Mouse (Mus musculus): ENCODE data around the gene Mbnl1.

DNA sequence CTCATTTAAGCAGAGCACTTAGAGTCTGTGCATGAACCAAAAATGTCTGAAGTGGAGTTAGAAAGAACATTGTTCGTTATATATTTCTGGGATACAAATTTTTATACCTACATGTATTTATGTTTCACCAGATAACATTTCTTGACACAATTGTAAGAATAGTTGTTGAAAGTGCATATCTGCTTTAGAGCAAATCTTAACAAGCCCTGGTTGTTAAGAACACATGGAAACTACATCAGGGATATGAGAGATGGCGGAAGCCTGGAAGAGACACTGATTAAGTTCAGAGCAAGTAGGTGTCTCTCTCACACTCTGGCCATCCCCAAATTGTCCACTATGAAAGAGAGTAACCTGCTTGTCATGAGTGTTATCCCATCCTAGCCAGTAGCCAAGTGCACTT lies 2.4 kb downstream of the Mbnl1 start:
- TF ChIP-seq GATA1 (IDR thresholded peaks at IDR 0.05; ENCODE audit: borderline replicate concordance, low read length) (no peak), FLI1 (IDR thresholded peaks at IDR 0.05; ENCODE audit: low read length) (no peak)

Data from megakaryocyte, embryonic 14.5 days (primary cell).